Mouse (Mus musculus): ENCODE results near the gene Bicral. TPM values are rescaled to one million over a fixed set of nuclear protein-coding genes. Genes with fewer than 3 reads are reported as not detected.
"Not testable (repeated sequence)": the region's sequence is repeated elsewhere in the genome, so short reads cannot be mapped to it uniquely, and the experiment has no call there.

The Bicral gene
- polyA plus RNA-seq, 1 experiment from 2014 or later: 4.1 TPM

- no peak for ATAC-seq (replicated peaks; ENCODE audit: insufficient number of reproducible peaks, low FRiP score, low TSS enrichment)
- no peak overlapping the region for H3K4me2 ChIP-seq
- WGBS (ENCODE audit: insufficient replicate concordance): 89% methylated on average over 10 of the region's 10 CpGs
- H3K9me3 ChIP-seq (replicated peaks; ENCODE audit: control insufficient read depth, low read length): no peaks in the 10 kb centered on the region
- H3K9ac ChIP-seq (ENCODE audit: low read depth, low read length): no peak overlapping the region
- no peaks in the 10 kb centered on the region for H3K4me1 ChIP-seq (ENCODE audit: control insufficient read depth, insufficient read depth, low read length)
- H3K36me3 ChIP-seq (ENCODE audit: control insufficient read depth, insufficient read depth, low read length): peaks cover 7% of the 10 kb centered on the region
- no peaks in the 10 kb centered on the region for H3K27me3 ChIP-seq (ENCODE audit: control insufficient read depth, insufficient read depth, low read length)
- H3K27ac ChIP-seq (ENCODE audit: low read depth, low read length): no peak overlapping the region
- no peak overlapping the region for H3K4me3 ChIP-seq (ENCODE audit: low read depth, low read length)
Observed at GRCm38 (mm10) chr17:46808376-46808775, 49.9 kb downstream of the Bicral start.

DNA sequence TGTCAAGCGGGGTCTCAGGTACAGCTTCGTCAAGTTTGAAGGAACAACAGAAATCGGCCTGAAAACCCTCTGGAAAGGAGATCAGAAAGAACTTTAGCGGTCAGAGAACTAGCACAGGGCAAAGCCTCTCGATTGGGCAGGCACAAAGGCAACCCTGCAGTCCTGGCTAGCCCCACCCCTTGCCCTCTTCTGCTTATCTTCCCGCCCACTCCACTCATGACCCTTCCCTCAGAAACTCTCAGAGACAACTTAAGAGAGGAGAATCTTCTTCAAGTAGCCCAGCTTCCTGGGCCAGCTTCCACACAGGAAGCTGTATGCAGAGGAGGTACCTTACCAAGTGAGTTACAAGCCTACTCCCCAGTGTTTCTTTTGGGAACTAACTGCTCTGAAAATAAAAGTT, 56.5 kb downstream of the Bicral start:
- Histone ChIP-seq H3K9me3 (replicated peaks; ENCODE audit: control insufficient read depth, low read length) (no peaks in the 10 kb centered on the region), H3K36me3 (ENCODE audit: control insufficient read depth, insufficient read depth, low read length) (peaks cover 12% of the 10 kb centered on the region), H3K27ac (ENCODE audit: low read depth, low read length) (no peak overlapping the region), H3K4me2 (no peak overlapping the region), H3K27me3 (ENCODE audit: control insufficient read depth, insufficient read depth, low read length) (no peaks in the 10 kb centered on the region), H3K4me1 (ENCODE audit: control insufficient read depth, insufficient read depth, low read length) (0 out of 2 replicates have a peak, but pooled peaks cover 3% of the 10 kb centered on the region), H3K4me3 (ENCODE audit: low read depth, low read length) (no peak overlapping the region), H3K9ac (ENCODE audit: low read depth, low read length) (no peak overlapping the region)
- no peak for ATAC-seq (replicated peaks; ENCODE audit: insufficient number of reproducible peaks, low FRiP score, low TSS enrichment)
- 81% methylated on average over 6 of the region's 6 CpGs for WGBS (ENCODE audit: insufficient replicate concordance)

- 83% methylated on average over 10 of the region's 10 CpGs for WGBS (ENCODE audit: insufficient replicate concordance)
- ATAC-seq (replicated peaks; ENCODE audit: insufficient number of reproducible peaks, low FRiP score, low TSS enrichment): no peak
- H3K27me3 ChIP-seq (ENCODE audit: control insufficient read depth, insufficient read depth, low read length): no peaks in the 10 kb centered on the region
- peaks cover 8% of the 10 kb centered on the region for H3K36me3 ChIP-seq (ENCODE audit: control insufficient read depth, insufficient read depth, low read length)
- H3K4me2 ChIP-seq: no peak overlapping the region
- no peak overlapping the region for H3K4me3 ChIP-seq (ENCODE audit: low read depth, low read length)
- H3K4me1 ChIP-seq (ENCODE audit: control insufficient read depth, insufficient read depth, low read length): 0 out of 2 replicates have a peak, but pooled peaks cover 3% of the 10 kb centered on the region
- no peak overlapping the region for H3K9ac ChIP-seq (ENCODE audit: low read depth, low read length)
- H3K27ac ChIP-seq (ENCODE audit: low read depth, low read length): no peak overlapping the region
- no peaks in the 10 kb centered on the region for H3K9me3 ChIP-seq (replicated peaks; ENCODE audit: control insufficient read depth, low read length)
Observed at GRCm38 (mm10) chr17:46799680-46800079, 58.6 kb downstream of the Bicral start.

DNA sequence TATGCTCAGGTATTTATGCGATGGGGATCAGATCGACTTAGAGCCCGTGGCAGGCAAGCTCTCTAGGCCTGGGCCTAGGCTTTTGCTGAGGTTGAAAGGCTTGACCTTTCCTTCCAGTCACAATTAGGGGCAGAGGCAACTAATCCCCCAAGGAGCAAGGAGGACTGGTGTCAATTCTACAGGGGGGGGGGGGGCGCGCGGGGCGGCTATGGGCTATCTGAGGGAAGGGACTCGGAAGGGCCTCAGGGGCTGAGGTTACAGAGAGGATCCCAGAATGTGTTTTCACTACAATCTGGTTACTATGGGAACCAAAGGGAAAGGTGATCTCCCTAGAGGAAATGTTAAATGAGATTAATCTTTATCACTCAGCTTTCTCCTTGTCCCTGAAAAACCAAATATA, 60.9 kb downstream of the Bicral start:
- Histone ChIP-seq H3K36me3 (ENCODE audit: control insufficient read depth, insufficient read depth, low read length) (peaks cover 8% of the 10 kb centered on the region), H3K4me3 (ENCODE audit: low read depth, low read length) (no peak overlapping the region), H3K4me2 (no peak overlapping the region), H3K27ac (ENCODE audit: low read depth, low read length) (no peak overlapping the region), H3K4me1 (ENCODE audit: control insufficient read depth, insufficient read depth, low read length) (0 out of 2 replicates have a peak, but pooled peaks cover 3% of the 10 kb centered on the region), H3K27me3 (ENCODE audit: control insufficient read depth, insufficient read depth, low read length) (no peaks in the 10 kb centered on the region), H3K9me3 (replicated peaks; ENCODE audit: control insufficient read depth, low read length) (no peaks in the 10 kb centered on the region), H3K9ac (ENCODE audit: low read depth, low read length) (no peak overlapping the region)
- 22% methylated on average over 8 of the region's 8 CpGs for WGBS (ENCODE audit: insufficient replicate concordance)
- ATAC-seq (replicated peaks; ENCODE audit: insufficient number of reproducible peaks, low FRiP score, low TSS enrichment): no peak

DNA sequence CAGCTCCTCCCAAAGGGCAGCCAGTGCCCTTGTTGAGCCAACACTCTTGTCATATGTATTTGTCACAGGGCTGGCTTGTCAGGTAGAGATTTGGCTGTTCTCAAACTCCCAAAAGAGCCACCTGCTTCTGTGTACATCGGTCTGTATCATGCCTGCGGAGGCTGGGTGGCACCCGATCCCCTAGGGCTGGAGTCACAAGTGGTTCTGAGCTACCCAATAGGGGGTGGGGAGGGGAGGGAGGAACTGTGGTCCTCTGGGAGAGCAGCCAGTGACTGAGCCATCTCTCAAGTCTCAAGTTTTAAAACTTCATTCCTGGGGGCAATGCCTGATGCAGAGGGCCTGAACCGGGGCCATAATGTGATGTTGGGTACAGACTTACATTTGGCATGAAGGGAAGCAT, 61.5 kb downstream of the Bicral start:
- WGBS (ENCODE audit: insufficient replicate concordance): 80% methylated on average over 4 of the region's 4 CpGs
- no peak for ATAC-seq (replicated peaks; ENCODE audit: insufficient number of reproducible peaks, low FRiP score, low TSS enrichment)
- H3K27me3 ChIP-seq (ENCODE audit: control insufficient read depth, insufficient read depth, low read length): no peaks in the 10 kb centered on the region
- no peak overlapping the region for H3K4me3 ChIP-seq (ENCODE audit: low read depth, low read length)
- 0 out of 2 replicates have a peak, but pooled peaks cover 3% of the 10 kb centered on the region for H3K4me1 ChIP-seq (ENCODE audit: control insufficient read depth, insufficient read depth, low read length)
- H3K4me2 ChIP-seq: no peak overlapping the region
- no peak overlapping the region for H3K9ac ChIP-seq (ENCODE audit: low read depth, low read length)
- no peaks in the 10 kb centered on the region for H3K9me3 ChIP-seq (replicated peaks; ENCODE audit: control insufficient read depth, low read length)
- H3K36me3 ChIP-seq (ENCODE audit: control insufficient read depth, insufficient read depth, low read length): peaks cover 8% of the 10 kb centered on the region
- no peak overlapping the region for H3K27ac ChIP-seq (ENCODE audit: low read depth, low read length)

- Histone ChIP-seq H3K4me1 (ENCODE audit: control insufficient read depth, insufficient read depth, low read length) (0 out of 2 replicates have a peak, but pooled peaks cover 3% of the 10 kb centered on the region), H3K4me2 (no peak overlapping the region), H3K9ac (ENCODE audit: low read depth, low read length) (no peak overlapping the region), H3K4me3 (ENCODE audit: low read depth, low read length) (no peak overlapping the region), H3K36me3 (ENCODE audit: control insufficient read depth, insufficient read depth, low read length) (no peaks in the 10 kb centered on the region), H3K27me3 (ENCODE audit: control insufficient read depth, insufficient read depth, low read length) (no peaks in the 10 kb centered on the region), H3K9me3 (replicated peaks; ENCODE audit: control insufficient read depth, low read length) (no peaks in the 10 kb centered on the region), H3K27ac (ENCODE audit: low read depth, low read length) (no peak overlapping the region)
- whole genome bisulfite sequencing (ENCODE audit: insufficient replicate concordance): 69% methylated on average over 2 of the region's 2 CpGs
- ATAC-seq (replicated peaks; ENCODE audit: insufficient number of reproducible peaks, low FRiP score, low TSS enrichment): no peak
Observed at GRCm38 (mm10) chr17:46792963-46793362, 65.3 kb downstream of the Bicral start.

DNA sequence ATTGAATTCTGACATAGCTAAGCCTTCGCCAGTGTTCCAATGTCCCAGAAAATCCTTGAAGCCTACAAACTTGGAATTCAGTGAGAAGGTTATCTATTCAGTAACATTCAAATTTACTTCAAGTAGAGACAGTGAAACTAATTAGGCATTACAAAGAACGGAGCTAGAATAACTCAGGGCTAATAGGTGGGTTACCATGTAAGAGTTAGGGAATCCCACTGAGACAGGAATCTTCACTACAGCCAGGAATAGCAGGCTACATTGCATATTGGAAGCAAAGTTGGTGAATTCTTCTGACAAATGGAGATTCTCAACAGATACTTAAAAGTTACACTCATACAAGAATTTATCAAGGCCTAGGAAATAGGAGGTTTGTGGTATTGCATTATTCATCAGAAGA, 70.3 kb downstream of the Bicral start:
- not testable (repeated sequence) for H3K9me3 ChIP-seq (replicated peaks; ENCODE audit: control insufficient read depth, low read length); H3K4me2 ChIP-seq; H3K27me3 ChIP-seq (ENCODE audit: control insufficient read depth, insufficient read depth, low read length); H3K4me3 ChIP-seq (ENCODE audit: low read depth, low read length); ATAC-seq (replicated peaks; ENCODE audit: insufficient number of reproducible peaks, low FRiP score, low TSS enrichment); H3K27ac ChIP-seq (ENCODE audit: low read depth, low read length); H3K9ac ChIP-seq (ENCODE audit: low read depth, low read length); H3K36me3 ChIP-seq (ENCODE audit: control insufficient read depth, insufficient read depth, low read length); H3K4me1 ChIP-seq (ENCODE audit: control insufficient read depth, insufficient read depth, low read length)
- WGBS (ENCODE audit: insufficient replicate concordance): 64% methylated on average over 2 of the region's 2 CpGs

DNA sequence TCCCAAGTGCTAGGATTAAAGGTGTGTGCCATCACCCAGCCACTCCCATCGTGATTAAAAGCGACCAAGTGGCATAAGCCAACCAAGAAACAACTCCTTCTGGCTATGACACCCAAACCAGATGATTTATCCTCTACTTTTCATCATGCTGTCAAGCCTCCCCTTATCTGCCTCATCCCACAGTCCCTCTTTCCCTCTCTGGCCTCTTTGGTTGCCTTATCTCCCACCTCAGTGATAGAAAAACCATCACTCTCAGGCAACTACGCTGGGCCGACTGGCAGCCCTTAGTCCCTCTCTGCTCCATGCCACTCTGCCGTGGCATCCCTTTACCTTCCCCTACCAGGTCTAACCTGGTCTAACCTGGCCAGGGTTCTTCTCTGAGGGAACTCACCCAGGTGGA, 71.3 kb downstream of the Bicral start:
- no peak for ATAC-seq (replicated peaks; ENCODE audit: insufficient number of reproducible peaks, low FRiP score, low TSS enrichment)
- Histone ChIP-seq H3K27ac (ENCODE audit: low read depth, low read length) (no peak overlapping the region), H3K27me3 (ENCODE audit: control insufficient read depth, insufficient read depth, low read length) (no peaks in the 10 kb centered on the region), H3K9ac (ENCODE audit: low read depth, low read length) (no peak overlapping the region), H3K9me3 (replicated peaks; ENCODE audit: control insufficient read depth, low read length) (no peaks in the 10 kb centered on the region), H3K4me2 (no peak overlapping the region), H3K4me1 (ENCODE audit: control insufficient read depth, insufficient read depth, low read length) (no peaks in the 10 kb centered on the region), H3K36me3 (ENCODE audit: control insufficient read depth, insufficient read depth, low read length) (no peaks in the 10 kb centered on the region), H3K4me3 (ENCODE audit: low read depth, low read length) (no peak overlapping the region)
- WGBS (ENCODE audit: insufficient replicate concordance): 72% methylated on average over 5 of the region's 5 CpGs

DNA sequence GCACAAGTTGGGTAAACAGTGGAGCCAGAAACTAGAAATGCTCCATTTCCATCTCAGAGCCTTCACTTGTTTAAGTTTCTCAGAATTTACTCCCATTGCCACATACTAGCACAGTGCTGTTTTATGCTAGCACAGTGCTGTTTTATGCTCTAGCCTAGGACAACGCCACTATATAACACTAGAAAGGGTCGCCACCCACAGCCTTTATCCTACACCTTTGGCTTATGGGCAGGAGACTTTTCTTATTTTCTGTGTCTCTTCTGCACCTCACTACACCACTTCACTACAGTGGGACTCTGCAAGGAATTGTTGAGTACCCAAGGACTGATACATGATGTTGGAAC, 75.1 kb downstream of the Bicral start:
- 79% methylated on average over 2 of the region's 2 CpGs for WGBS (ENCODE audit: insufficient replicate concordance)
- Histone ChIP-seq H3K9ac (ENCODE audit: low read depth, low read length) (no peak overlapping the region), H3K36me3 (ENCODE audit: control insufficient read depth, insufficient read depth, low read length) (peaks cover 19% of the 10 kb centered on the region), H3K27ac (ENCODE audit: low read depth, low read length) (peak overlapping the region; percentile 85; the same call in 1 of the 2 replicates), H3K9me3 (replicated peaks; ENCODE audit: control insufficient read depth, low read length) (no peaks in the 10 kb centered on the region), H3K4me1 (ENCODE audit: control insufficient read depth, insufficient read depth, low read length) (no peaks in the 10 kb centered on the region), H3K4me2 (peak overlapping the region; percentile 69), H3K27me3 (ENCODE audit: control insufficient read depth, insufficient read depth, low read length) (no peaks in the 10 kb centered on the region), H3K4me3 (ENCODE audit: low read depth, low read length) (peak overlapping the region; percentile 77)
- ATAC-seq (replicated peaks; ENCODE audit: insufficient number of reproducible peaks, low FRiP score, low TSS enrichment): no peak; the same call in 1 of the 2 replicates
